Mouse (Mus musculus) liver, adult 2 months (tissue): ENCODE measurements around the gene Nanos1. TPM values are rescaled to one million over a fixed set of nuclear protein-coding genes. Genes with fewer than 3 reads are reported as not detected.

Source experiments
- DNase-seq: peaks from one replicate; pipeline ENCODE4 v3.0.0-alpha.2; 2011; ENCODE audit warnings: low read depth, low spot score; ENCODE audit errors: extremely low read depth
- H3K27ac ChIP-seq: fragments of 200-500 bp; replicated peaks from 2 replicates; pipeline ENCODE4 v1.5.1; 2012; ENCODE audit warnings: low read depth, mild to moderate bottlenecking, control low read depth, inconsistent platforms, low read length; ENCODE audit not compliant: insufficient read depth
- H3K27me3 ChIP-seq: fragments of 200-500 bp; 2 replicates; pipeline ENCODE4 v1.6.1; 2012; ENCODE audit warnings: mild to moderate bottlenecking, moderate library complexity, low read length, inconsistent platforms; ENCODE audit not compliant: control insufficient read depth, insufficient read depth
- H3K36me3 ChIP-seq: fragments of 200-500 bp; 2 replicates; pipeline ENCODE4 v1.6.1; 2012; ENCODE audit warnings: low read length, inconsistent platforms; ENCODE audit not compliant: control insufficient read depth, insufficient read depth
- H3K4me1 ChIP-seq: fragments of 200-500 bp; 2 replicates; pipeline ENCODE4 v1.6.1; 2011; ENCODE audit warnings: low read length; ENCODE audit not compliant: control insufficient read depth, insufficient read depth
- H3K4me3 ChIP-seq: fragments of 200-500 bp; 2 replicates; pipeline ENCODE4 v1.5.1; 2011; ENCODE audit warnings: low read depth, mild to moderate bottlenecking, control low read depth, low read length, moderate library complexity; ENCODE audit not compliant: insufficient read depth
- H3K79me2 ChIP-seq: fragments of 200-500 bp; 2 replicates; pipeline ENCODE4 v1.6.1; 2012; ENCODE audit warnings: inconsistent platforms, mild to moderate bottlenecking, low read length, moderate library complexity; ENCODE audit not compliant: control insufficient read depth, insufficient read depth
- H3K9ac ChIP-seq: fragments of 200-500 bp; 2 replicates; pipeline ENCODE4 v1.6.1; 2012; ENCODE audit warnings: low read depth, mild to moderate bottlenecking, control low read depth, inconsistent platforms, low read length
- CTCF ChIP-seq: fragments of 200-500 bp; IDR thresholded peaks from 2 replicates; pipeline ENCODE4 v1.5.1; 2011; ENCODE audit warnings: low read depth, low read length, control low read depth
- POLR2A ChIP-seq: fragments of 200-500 bp; IDR thresholded peaks from 2 replicates; pipeline ENCODE4 v1.6.1; 2011; ENCODE audit warnings: low read length, control low read depth; ENCODE audit not compliant: insufficient read depth; ENCODE audit errors: extremely low read depth
- WGBS: fragments of 180-500 bp; shearing (Covaris S2); methylation state at CpG from one replicate; pipeline ENCODE4 v1.1.7; 2018; 5-methylcytosine and 5-hydroxymethylcytosine counted together
- polyA plus RNA-seq: library from polyadenylated mRNA; depleted of rRNA; stranded (reverse); fragments of >200 nt; gene quantifications from 2 replicates; pipeline ENCODE4 v1.2.3, GENCODE M21; 2012
- total RNA-seq: library from RNA; depleted of rRNA; stranded (reverse); fragments of >200 nt; gene quantifications from 2 replicates; pipeline ENCODE4 v1.2.3, GENCODE M21; 2014

Gene Nanos1
- total and polyA plus RNA-seq, 2 experiments = 0.02 to 0.09 TPM

DNA sequence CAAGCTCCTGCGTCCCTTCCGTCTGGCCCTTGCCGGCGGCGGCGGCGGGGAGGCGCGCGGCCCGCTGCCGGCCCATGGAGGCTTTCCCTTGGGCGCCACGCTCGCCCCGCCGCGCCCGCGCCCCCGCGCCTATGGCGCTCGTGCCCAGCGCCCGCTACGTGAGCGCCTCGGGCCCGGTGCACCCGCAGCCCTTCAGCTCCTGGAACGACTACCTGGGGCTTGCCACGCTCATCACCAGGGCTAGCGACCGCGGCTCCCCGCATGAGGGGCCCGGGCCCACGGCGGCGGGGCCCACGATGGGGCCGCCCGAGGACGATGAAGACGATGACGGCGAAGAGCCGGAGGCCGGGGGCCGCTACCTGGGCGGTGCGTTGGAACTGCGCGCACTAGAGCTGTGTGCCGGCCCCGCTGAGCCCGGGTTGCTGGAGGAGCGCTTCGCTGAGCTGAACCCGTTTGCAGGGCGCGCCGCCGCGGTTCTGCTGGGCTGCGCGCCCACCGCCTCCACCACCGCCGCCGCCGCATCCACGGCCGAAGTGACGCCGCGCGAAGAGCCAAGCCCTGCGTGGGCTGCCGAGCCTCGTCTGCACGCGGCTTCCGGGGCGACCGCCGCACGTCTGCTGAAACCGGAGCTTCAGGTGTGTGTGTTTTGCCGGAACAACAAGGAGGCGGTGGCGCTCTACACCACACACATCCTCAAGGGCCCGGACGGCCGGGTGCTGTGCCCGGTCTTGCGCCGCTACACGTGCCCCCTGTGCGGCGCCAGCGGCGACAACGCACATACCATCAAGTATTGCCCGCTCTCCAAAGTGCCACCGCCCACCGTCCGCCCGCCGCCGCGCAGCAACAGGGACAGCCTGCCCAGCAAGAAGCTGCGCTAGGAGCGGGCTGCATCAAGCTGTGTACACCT lies 658 bp downstream of the Nanos1 start:
- DNase-seq = peak; percentile 36
- H3K27me3 ChIP-seq = no peaks in the 10 kb centered on the region
- no peak overlapping the region for H3K27ac ChIP-seq

DNA sequence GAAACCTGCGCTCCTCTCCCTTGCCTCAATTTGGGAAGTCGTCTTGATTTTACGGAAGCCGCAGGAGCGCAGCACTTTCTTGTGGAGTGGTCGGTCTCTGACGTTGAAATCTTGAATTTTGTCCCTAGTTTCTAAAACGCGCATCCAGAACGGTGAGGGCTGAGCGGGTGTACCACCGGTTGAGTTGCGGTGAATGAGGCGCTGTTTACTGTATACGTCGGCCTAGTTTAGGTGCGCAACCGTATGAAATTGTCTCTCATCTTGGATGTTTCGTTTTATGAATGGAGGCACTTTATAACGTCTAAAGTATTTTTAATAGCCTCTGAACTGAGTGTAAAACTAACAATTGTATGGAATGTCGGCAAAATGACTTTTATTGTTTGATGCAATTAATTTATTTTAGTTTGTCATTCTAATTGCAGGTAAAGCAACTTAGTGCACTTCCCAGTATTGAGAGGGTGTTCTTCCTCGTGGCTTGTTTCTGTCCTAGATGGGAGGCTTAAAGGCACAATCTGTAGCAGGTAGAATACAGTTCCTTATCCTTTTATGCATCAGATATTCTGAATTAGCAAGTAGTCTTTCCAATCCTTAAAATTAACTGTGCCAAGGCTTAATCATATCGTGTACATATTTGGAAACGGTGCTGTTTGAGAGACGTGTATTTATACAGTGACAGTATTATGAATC lies 1.5 kb downstream of the Nanos1 start:
- 11% methylated on average over 25 of the region's 25 CpGs for WGBS
- Histone ChIP-seq H3K79me2 (no peaks in the 10 kb centered on the region), H3K9ac (peak overlapping the region; percentile 33; the same call in 1 of the 2 replicates), H3K27me3 (no peaks in the 10 kb centered on the region), H3K4me3 (peak overlapping the region; percentile 68; the same call in 1 of the 2 replicates), H3K27ac (no peak overlapping the region), H3K4me1 (peaks cover 8% of the 10 kb centered on the region), H3K36me3 (peaks cover 16% of the 10 kb centered on the region)
- DNase-seq = no peak
- TF ChIP-seq CTCF (no peak), POLR2A (no peak)

More for the DNA sequence above, 658 bp downstream of the Nanos1 start:
- Histone ChIP-seq H3K79me2 (no peaks in the 10 kb centered on the region), H3K36me3 (peaks cover 12% of the 10 kb centered on the region), H3K4me1 (peaks cover 8% of the 10 kb centered on the region), H3K4me3 (peak overlapping the region; percentile 68), H3K9ac (peak overlapping the region; percentile 48)
- no peak for TF ChIP-seq CTCF
- TF ChIP-seq POLR2A = no peak
- 1% methylated on average over 113 of the region's 115 CpGs for WGBS

DNA sequence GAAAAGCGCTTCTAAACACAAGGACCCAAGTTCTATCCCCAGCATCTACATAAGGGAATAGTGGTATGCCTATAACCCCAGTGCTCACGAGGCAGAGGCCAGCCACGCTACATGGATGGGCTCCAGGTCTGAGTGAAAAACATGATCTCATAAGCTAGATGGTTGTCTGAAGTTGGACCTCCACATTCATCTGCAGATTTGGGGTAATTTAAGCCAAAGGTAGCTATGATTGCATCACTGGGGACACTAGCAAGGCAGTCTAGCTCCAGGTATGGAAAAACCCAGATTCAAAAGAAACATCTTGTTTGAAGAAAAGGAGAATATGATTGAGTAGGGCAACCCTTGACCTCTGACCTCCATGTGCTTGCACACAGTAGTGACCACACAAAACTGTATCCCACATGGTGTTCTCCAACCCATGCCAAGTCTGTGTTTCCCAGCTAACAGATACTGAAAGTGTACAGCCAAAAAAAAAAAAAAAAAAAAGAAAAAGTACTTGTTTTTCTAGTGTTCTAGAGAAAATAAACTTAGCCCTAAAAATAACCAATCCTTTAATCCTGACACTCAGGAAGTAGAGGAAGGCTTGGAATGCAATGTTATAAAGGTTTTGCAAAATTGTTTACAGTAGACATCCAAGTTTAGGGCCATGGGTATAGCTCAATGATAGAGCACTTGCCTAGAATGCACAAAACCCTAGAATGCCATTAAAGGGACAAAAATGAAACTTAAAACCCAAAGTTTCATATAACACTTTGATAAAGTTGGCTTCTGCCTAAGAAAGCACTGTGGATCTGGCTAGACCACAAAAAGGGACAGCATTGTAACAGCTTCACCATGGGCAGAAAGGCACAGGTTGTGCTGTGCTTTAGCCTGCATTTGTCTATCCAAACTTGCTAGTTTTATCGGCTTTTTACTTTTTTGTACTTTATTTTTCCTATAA lies 3.4 kb downstream of the Nanos1 start:
- Histone ChIP-seq H3K4me1 (peaks cover 8% of the 10 kb centered on the region), H3K79me2 (no peaks in the 10 kb centered on the region), H3K27me3 (no peaks in the 10 kb centered on the region), H3K27ac (no peak overlapping the region), H3K36me3 (peaks cover 33% of the 10 kb centered on the region), H3K4me3 (no peak overlapping the region), H3K9ac (no peak overlapping the region)
- 82% methylated on average over 4 of the region's 4 CpGs for WGBS
- TF ChIP-seq CTCF (no peak), POLR2A (no peak)
- DNase-seq = peak; percentile 60

DNA sequence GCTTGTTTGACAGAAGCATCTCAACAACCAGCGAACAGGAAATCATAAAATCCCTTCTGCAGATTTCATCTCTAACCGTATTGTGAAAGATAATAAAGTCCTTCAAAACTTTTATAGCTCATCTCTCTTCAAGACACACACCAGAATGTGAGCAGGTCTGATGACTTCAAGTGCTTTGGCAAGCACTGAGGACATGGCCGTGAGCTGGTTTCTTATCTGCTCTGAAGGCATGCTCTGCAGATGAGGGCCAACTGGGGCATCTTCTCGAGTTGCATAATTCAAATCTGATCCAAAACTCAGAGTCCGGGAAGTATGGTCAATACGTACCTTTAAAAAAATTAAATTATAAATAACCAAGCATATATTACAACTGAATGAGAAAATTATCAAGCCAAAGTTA lies 17.6 kb downstream of the Nanos1 start:
- no peak overlapping the region for H3K9ac ChIP-seq
- WGBS = 38% methylated on average over 6 of the region's 6 CpGs
- no peaks in the 10 kb centered on the region; the same call in 1 of the 2 replicates for H3K79me2 ChIP-seq
- H3K4me3 ChIP-seq = no peak overlapping the region
- TF ChIP-seq POLR2A (no peak), CTCF (no peak)
- peaks cover 77% of the 10 kb centered on the region for H3K36me3 ChIP-seq
- H3K27ac ChIP-seq = no peak overlapping the region
- H3K4me1 ChIP-seq = peaks cover 1% of the 10 kb centered on the region; the same call in 1 of the 2 replicates
- DNase-seq = peak; percentile 64
- H3K27me3 ChIP-seq = no peaks in the 10 kb centered on the region

DNA sequence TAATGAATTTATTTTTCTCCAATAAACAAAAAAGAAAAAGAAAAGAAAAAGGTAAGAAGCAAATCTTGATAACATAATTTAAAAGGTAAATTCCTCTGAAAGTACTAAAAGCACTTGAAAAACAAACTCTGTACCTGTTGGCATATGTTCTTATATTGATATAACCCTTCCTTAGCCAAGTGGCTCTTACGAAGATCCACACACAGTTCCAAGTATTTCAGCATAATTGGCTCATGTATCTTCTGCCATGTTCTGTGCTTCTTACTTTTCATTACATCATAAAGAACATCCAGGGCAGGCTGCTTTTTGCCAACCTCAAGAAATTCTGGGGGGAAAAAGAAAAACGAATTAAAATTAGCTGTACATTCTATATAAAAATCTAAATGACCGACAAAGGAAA lies 26.2 kb downstream of the Nanos1 start:
- Histone ChIP-seq H3K27ac (no peak overlapping the region), H3K9ac (no peak overlapping the region), H3K4me3 (no peak overlapping the region), H3K36me3 (peaks cover 38% of the 10 kb centered on the region), H3K27me3 (no peaks in the 10 kb centered on the region), H3K4me1 (peaks cover 18% of the 10 kb centered on the region), H3K79me2 (peaks cover 10% of the 10 kb centered on the region; the same call in 1 of the 2 replicates)
- TF ChIP-seq CTCF (no peak), POLR2A (no peak)
- WGBS = 52% methylated on average over 3 of the region's 3 CpGs
- peak; percentile 78 for DNase-seq
